Mouse (Mus musculus): ENCODE measurements around the gene Hip1r. TPM values are rescaled to one million over a fixed set of nuclear protein-coding genes. Genes with fewer than 3 reads are reported as not detected.

The Hip1r gene
- polyA plus RNA-seq, 1 experiment from 2014 or later = 16.8 TPM

DNA sequence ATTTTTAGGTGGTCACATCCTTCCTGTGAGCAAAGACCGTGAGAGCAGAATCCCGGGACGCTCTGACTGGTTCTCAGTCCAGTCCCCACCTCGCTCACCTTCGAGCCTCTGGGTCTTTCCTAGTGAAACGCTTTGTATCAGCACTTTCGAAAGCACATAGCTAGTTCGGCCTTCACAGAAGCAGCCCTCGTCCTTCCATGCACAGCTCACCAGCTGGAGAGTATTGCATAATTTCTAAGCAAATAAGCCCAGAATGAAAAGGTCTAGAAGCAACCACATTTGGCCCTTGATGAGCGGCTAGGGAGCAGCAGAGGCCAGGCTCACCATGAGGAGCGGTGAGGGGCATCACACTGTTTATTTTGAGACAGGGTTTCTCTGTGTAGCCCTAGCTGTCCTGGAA is 47.7 kb downstream of the Hip1r start:
- no peak overlapping the region for H3K27ac ChIP-seq

DNA sequence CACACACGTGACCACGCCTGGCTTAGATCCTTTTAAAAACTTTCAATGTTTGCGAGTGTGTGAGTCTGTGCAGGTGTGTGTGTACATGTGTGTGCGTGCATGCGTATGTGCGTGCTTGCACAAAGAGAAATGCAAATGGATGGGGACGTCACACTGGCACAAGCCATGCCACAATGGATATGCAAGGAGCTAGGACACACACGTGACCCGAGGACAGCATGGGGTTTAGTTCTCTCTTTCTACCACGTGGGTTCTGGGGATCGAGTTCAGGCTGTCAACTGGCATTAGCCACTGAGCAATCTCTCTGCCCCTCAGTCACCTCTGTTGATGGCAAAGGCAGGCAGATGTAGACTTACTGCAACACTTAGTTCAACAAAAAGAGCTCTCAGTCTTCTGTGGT is 48.3 kb downstream of the Hip1r start:
- 86% methylated on average over 11 of the region's 11 CpGs for WGBS
- peaks cover 25% of the 10 kb centered on the region for H3K36me3 ChIP-seq (ENCODE audit: poor library complexity, severe bottlenecking)
- no peak overlapping the region for H3K9ac ChIP-seq
- H3K4me1 ChIP-seq = peaks cover 73% of the 10 kb centered on the region
- no peak overlapping the region for H3K4me2 ChIP-seq
- no peaks in the 10 kb centered on the region for H3K27me3 ChIP-seq
- H3K4me3 ChIP-seq = no peak overlapping the region
- no peaks in the 10 kb centered on the region for H3K9me3 ChIP-seq (replicated peaks)
- no peak for ATAC-seq
- no peak overlapping the region for H3K27ac ChIP-seq

More for the DNA sequence above, 47.7 kb downstream of the Hip1r start:
- H3K9ac ChIP-seq = no peak overlapping the region
- peaks cover 22% of the 10 kb centered on the region for H3K36me3 ChIP-seq (ENCODE audit: poor library complexity, severe bottlenecking)
- no peaks in the 10 kb centered on the region for H3K27me3 ChIP-seq
- H3K4me1 ChIP-seq = peaks cover 72% of the 10 kb centered on the region
- no peak overlapping the region for H3K4me2 ChIP-seq
- no peaks in the 10 kb centered on the region for H3K9me3 ChIP-seq (replicated peaks)
- ATAC-seq = no peak
- no peak overlapping the region for H3K4me3 ChIP-seq
- 96% methylated on average over 11 of the region's 11 CpGs for WGBS

DNA sequence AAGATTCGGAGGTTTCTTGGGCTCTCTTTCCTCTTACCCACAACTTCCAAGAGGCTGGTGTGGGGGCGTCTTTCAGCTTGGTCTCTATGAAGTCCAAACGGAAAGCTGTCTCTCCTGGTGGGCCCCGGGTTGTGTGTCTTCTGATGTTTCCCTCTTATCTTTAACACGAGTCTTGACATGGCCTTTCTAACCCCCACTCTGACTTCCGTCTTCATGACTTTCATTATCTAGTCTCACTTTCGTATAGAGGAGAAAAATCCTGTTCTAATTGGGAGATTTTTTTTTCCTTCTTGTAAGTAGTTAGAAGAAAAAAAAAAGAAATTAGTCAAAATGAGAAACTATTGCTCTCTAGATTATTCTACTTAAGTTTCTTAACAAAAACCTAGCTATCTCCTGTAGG is 48.9 kb downstream of the Hip1r start:
- no peak for ATAC-seq
- peaks cover 73% of the 10 kb centered on the region for H3K4me1 ChIP-seq
- H3K36me3 ChIP-seq (ENCODE audit: poor library complexity, severe bottlenecking) = peaks cover 29% of the 10 kb centered on the region
- H3K27ac ChIP-seq = no peak overlapping the region
- WGBS = 89% methylated on average over 7 of the region's 7 CpGs
- H3K4me3 ChIP-seq = no peak overlapping the region
- no peaks in the 10 kb centered on the region for H3K27me3 ChIP-seq
- H3K4me2 ChIP-seq = no peak overlapping the region
- no peak overlapping the region for H3K9ac ChIP-seq
- no peaks in the 10 kb centered on the region for H3K9me3 ChIP-seq (replicated peaks)

DNA sequence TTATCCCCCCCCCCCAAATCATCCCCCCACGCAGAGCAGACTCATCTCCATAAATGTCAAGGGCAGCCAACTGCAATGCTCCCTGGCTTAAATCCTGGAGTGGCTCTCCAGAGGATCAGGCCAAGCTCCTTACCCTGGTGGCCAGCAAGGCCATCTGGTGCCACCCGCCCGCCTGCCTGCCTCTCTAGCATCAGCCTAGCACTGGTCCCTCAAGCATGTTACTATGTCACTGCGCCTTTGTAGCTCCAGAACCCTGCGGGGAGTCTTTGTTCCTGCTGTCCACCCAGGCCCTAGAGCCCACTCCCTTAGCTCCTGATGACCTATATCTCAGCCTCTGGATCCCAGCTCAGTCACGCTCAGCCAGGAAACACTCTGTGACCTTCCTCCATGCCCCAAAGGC is 51.2 kb downstream of the Hip1r start:
- Histone ChIP-seq H3K4me3 (no peak overlapping the region), H3K9me3 (replicated peaks) (no peaks in the 10 kb centered on the region), H3K27me3 (no peaks in the 10 kb centered on the region), H3K9ac (peak overlapping the region; percentile 45), H3K36me3 (ENCODE audit: poor library complexity, severe bottlenecking) (peaks cover 31% of the 10 kb centered on the region), H3K4me1 (peaks cover 73% of the 10 kb centered on the region), H3K27ac (peak overlapping the region; percentile 40; the same call in 1 of the 2 replicates), H3K4me2 (peak overlapping the region; percentile 13; the same call in 1 of the 2 replicates)
- 68% methylated on average over 6 of the region's 6 CpGs for whole genome bisulfite sequencing
- ATAC-seq = no peak

DNA sequence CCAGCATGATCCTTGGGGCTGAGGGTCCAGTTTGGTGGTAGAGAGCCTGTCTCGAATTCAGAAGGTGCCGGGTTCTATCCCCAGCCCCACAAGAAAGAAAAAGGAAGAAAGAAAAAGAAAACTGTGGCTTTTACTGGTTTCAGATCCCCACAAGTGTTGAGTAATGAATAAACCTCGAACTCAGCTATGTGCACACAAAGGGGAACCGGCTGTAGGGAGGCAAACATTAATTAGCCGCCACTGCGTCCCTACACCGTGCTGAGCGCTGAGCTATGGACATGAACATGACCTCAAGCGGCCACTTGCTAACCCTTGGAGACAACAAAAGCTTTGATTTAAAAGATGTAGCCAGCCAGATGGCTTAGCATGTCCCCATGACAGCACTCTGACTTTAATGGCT is 51.7 kb downstream of the Hip1r start:
- H3K9ac ChIP-seq = peak overlapping the region; percentile 45
- no peaks in the 10 kb centered on the region for H3K9me3 ChIP-seq (replicated peaks)
- H3K4me1 ChIP-seq = peaks cover 73% of the 10 kb centered on the region
- no peaks in the 10 kb centered on the region for H3K27me3 ChIP-seq
- WGBS = 31% methylated on average over 9 of the region's 9 CpGs
- H3K4me2 ChIP-seq = peak overlapping the region; percentile 13; the same call in 1 of the 2 replicates
- H3K27ac ChIP-seq = peak overlapping the region; percentile 40; the same call in 1 of the 2 replicates
- no peak for ATAC-seq
- no peak overlapping the region for H3K4me3 ChIP-seq
- peaks cover 31% of the 10 kb centered on the region for H3K36me3 ChIP-seq (ENCODE audit: poor library complexity, severe bottlenecking)

DNA sequence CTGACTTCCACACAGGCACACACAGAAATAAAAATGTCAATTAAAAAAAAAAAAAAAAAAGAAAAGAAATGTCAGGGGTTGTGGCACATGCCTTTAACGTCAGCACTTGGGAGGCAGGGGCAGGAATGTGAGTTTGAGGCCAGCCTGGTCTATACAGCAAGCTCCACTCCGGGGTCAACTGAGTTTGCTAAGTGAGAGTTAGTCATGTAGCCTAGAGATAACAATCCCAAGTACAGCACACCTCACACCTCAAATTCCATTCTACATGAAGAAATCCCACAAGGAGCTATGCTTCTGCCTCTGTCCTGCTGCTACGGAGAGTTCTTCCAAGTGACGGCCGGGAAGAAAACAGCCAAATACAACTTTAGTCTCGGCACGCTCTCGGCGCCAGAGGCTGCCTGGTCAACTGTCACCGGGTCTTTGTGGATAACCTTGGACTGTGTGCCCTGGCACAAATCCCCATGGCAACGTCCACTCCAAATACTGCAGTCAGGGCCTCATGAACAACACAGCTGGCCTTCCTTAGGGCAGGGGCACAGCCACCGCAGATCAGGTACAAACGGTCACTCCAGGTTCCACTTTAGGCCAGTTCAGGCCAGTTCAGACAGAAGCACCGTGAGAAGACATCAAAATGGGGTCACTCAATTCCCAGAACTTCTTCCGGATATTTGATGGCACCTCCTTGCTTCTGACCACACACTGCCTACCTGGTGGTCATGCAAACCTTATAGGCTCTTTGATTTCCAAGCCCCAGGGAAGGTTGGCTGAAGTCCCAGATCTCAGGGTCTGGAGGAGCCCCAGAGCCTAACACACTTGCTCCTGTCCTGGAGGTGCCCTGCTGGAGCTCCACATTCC is 52.4 kb downstream of the Hip1r start:
- H3K27me3 ChIP-seq = no peaks in the 10 kb centered on the region
- whole genome bisulfite sequencing = 86% methylated on average over 15 of the region's 15 CpGs
- no peak overlapping the region for H3K4me3 ChIP-seq
- peaks cover 28% of the 10 kb centered on the region for H3K36me3 ChIP-seq (ENCODE audit: poor library complexity, severe bottlenecking)
- H3K4me1 ChIP-seq = peaks cover 74% of the 10 kb centered on the region
- H3K9ac ChIP-seq = no peak overlapping the region
- H3K27ac ChIP-seq = 0 out of 2 replicates have a peak overlapping the region, but pooled peaks have one; percentile 40
- ATAC-seq = no peak
- H3K9me3 ChIP-seq (replicated peaks) = no peaks in the 10 kb centered on the region
- H3K4me2 ChIP-seq = peak overlapping the region; percentile 27; the same call in 1 of the 2 replicates

DNA sequence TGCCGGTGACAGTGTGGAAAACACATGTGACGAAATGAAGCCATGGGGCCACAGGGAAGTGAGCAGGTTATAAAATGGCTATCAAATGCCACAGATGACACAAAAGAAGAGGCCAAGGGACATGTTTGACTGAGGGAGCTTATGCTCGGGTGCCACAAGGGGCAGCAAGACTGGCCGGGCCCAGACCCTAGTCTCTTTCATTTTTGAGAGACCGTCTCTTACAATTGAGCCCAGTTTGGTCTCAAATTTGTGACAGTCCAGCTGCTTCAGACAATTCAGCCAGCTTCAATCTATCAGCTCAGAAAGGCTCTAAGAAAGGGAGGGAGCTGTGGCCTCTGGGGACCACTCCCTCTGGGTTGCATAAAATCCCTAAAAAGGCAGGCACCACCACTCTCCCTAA is 53.1 kb downstream of the Hip1r start:
- Histone ChIP-seq H3K4me3 (no peak overlapping the region), H3K27me3 (no peaks in the 10 kb centered on the region), H3K9me3 (replicated peaks) (no peaks in the 10 kb centered on the region), H3K4me1 (peaks cover 74% of the 10 kb centered on the region), H3K4me2 (peak overlapping the region; percentile 27; the same call in 1 of the 2 replicates), H3K9ac (no peak overlapping the region), H3K27ac (0 out of 2 replicates have a peak overlapping the region, but pooled peaks have one; percentile 40), H3K36me3 (ENCODE audit: poor library complexity, severe bottlenecking) (peaks cover 21% of the 10 kb centered on the region)
- 31% methylated on average over 5 of the region's 5 CpGs for WGBS
- ATAC-seq = no peak

DNA sequence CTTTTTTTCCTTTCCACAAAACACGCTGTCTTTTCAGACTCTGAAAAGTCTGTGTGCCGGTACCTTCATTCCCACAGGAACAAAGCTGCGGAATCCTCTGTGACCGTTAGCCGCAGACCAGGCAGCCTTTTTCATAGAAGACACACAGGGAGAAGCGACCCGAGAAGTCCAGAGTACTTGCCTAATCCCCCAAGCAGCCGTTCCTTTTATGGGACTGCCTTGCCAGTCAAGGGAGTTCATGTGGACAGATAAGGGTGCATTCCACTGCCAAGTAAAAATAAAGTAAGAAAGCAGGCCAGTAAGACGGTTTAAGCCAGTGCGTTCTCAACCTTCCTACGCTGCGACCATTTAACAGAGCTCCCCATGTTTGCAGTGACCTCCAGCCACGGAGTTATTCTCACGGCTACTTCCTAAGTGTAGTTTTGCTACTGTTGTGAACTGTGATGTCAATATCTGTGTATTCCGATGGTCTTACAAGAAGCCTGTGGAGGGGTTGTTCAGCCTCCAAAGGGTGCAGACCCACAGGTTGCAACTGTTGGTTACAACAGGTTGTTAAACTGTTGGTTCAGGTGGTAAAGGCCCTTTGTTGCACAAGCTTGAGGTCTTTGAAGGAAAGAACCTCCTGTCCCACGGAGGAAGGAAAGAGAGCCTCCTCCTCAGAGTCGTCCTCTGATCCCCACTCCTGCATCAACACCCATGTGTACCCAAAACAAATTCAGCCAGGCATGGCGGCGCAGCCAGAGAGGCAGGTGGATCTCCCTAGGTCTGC is 54.5 kb downstream of the Hip1r start:
- H3K27ac ChIP-seq = peak overlapping the region; percentile 76
- H3K4me1 ChIP-seq = peaks cover 72% of the 10 kb centered on the region
- H3K4me2 ChIP-seq = peak overlapping the region; percentile 78
- H3K27me3 ChIP-seq = no peaks in the 10 kb centered on the region
- peaks cover 14% of the 10 kb centered on the region for H3K36me3 ChIP-seq (ENCODE audit: poor library complexity, severe bottlenecking)
- peak overlapping the region; percentile 19 for H3K4me3 ChIP-seq
- peak overlapping the region; percentile 52 for H3K9ac ChIP-seq
- WGBS = 50% methylated on average over 19 of the region's 19 CpGs
- no peak for ATAC-seq
- H3K9me3 ChIP-seq (replicated peaks) = no peaks in the 10 kb centered on the region

DNA sequence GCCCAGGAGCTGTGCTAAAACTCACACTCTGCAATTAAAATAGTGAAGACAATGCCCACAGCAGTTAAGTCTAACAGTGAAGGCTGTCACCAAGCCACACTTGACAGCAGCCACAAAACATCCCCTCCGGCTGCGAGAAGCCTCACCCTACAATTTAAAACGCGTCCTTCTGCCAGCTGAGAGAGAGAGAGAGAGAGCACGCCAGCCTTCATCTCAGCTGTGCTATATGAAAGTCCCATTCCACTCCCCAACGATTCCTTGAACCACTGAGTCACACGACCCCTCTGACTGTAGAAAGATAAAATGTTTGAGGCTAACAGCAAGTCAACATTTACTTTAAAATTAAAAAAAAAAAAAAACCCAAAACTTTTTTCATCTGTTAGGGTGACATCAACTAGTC is 55.3 kb downstream of the Hip1r start:
- peak overlapping the region; percentile 52 for H3K9ac ChIP-seq
- peaks cover 70% of the 10 kb centered on the region for H3K4me1 ChIP-seq
- peak; percentile 16 for ATAC-seq
- no peaks in the 10 kb centered on the region for H3K27me3 ChIP-seq
- peak overlapping the region; percentile 76 for H3K27ac ChIP-seq
- H3K36me3 ChIP-seq (ENCODE audit: poor library complexity, severe bottlenecking) = peaks cover 14% of the 10 kb centered on the region
- peak overlapping the region; percentile 19 for H3K4me3 ChIP-seq
- H3K4me2 ChIP-seq = peak overlapping the region; percentile 78
- WGBS = 31% methylated on average over 7 of the region's 7 CpGs
- H3K9me3 ChIP-seq (replicated peaks) = no peaks in the 10 kb centered on the region

DNA sequence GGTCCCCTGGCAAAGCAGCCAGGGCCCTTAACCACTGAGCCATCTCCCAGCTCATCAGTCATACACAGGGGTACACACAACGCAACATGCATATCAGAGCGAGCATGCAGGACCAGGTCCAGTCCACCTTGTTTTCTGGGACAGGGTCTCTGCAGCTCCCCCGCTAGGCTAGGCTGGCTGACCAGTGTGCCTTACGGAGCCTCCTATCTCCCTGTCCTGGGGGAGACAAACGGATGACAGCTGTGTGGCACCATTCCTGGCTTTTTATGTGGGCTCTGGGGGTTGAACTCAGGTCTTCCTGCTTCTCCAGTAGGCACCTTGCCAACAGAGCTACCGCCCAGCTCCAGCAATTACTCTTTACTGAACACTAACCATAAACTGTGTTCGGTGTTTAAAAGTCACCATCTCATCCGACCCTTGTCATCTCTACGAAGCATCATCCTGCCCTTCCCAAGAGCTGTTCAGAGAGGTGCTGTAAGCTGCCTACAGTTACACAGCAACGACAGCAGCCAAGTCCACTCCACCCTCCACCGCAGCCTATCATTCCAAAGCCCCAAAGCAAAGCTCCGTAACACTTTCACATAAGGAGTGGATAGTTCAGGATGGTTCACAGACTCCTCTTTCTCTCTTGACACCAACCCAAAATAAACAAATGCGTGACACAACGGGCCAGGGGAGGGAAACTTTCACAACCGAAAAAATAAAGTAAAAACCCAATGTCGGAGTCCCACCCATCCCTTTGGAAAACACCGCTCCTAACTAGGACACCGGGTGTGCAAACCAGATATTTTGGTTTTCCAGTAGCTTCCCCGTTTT is 56.0 kb downstream of the Hip1r start:
- WGBS = 92% methylated on average over 19 of the region's 19 CpGs
- H3K9ac ChIP-seq = peak overlapping the region; percentile 99
- peaks cover 14% of the 10 kb centered on the region for H3K36me3 ChIP-seq (ENCODE audit: poor library complexity, severe bottlenecking)
- peaks cover 63% of the 10 kb centered on the region for H3K4me1 ChIP-seq
- H3K27me3 ChIP-seq = no peaks in the 10 kb centered on the region
- H3K4me3 ChIP-seq = peak overlapping the region; percentile 79
- peak overlapping the region; percentile 78 for H3K4me2 ChIP-seq
- no peaks in the 10 kb centered on the region for H3K9me3 ChIP-seq (replicated peaks)
- peak overlapping the region; percentile 66 for H3K27ac ChIP-seq
- no peak for ATAC-seq

DNA sequence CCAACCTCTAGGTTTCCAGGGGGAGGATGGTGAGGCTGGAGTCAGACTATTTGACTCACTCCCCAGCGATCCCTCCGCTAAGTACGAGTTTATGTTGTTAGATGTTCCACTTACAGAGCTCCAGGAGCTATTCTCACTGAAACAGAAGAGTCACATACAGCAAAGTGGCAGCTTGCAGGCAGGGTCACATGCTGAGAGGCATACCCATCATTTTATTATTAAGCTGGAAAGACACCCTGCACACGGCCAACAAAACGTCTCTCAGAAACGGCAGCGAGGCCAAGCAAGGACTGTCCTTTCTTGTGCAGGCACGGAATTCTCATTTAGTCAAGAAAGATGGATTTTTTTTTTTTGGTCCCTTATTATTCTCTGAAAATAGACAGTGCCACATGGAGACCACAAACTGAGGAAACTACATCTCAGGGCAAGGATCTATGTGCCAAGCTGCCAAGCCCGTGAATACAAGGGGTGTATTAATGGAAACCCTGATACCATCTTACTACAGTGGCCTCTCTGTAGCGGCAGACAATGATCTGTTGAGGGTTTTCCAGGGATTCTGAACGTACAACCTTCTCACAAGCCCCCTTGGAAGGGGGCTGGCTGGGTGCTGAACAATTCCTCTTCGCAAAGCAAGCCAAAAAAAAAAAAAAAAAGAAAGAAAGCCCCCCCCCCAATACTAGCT is 57.1 kb downstream of the Hip1r start:
- Histone ChIP-seq H3K27me3 (no peaks in the 10 kb centered on the region), H3K4me3 (peak overlapping the region; percentile 79), H3K4me2 (peak overlapping the region; percentile 78), H3K36me3 (ENCODE audit: poor library complexity, severe bottlenecking) (peaks cover 14% of the 10 kb centered on the region), H3K9ac (peak overlapping the region; percentile 99), H3K9me3 (replicated peaks) (no peaks in the 10 kb centered on the region), H3K27ac (peak overlapping the region; percentile 92), H3K4me1 (peaks cover 52% of the 10 kb centered on the region)
- 17% methylated on average over 12 of the region's 12 CpGs for WGBS
- ATAC-seq = peak; percentile 14; the same call in 1 of the 2 replicates
